Mouse (Mus musculus) cerebellum, adult 2 months (tissue): ENCODE measurements around the gene Gmppa.

Source experiments
- CTCF ChIP-seq: fragments of 200-500 bp; IDR thresholded peaks from 2 replicates; pipeline ENCODE4 v1.5.1; 2011; ENCODE audit warnings: low read depth, mild to moderate bottlenecking, control low read depth, low read length, moderate library complexity, borderline replicate concordance; ENCODE audit not compliant: insufficient read depth
- POLR2A ChIP-seq: fragments of 200-500 bp; IDR thresholded peaks from 2 replicates; pipeline ENCODE4 v1.6.1; 2011; ENCODE audit warnings: low read length, control low read depth, borderline replicate concordance; ENCODE audit not compliant: insufficient read depth

DNA sequence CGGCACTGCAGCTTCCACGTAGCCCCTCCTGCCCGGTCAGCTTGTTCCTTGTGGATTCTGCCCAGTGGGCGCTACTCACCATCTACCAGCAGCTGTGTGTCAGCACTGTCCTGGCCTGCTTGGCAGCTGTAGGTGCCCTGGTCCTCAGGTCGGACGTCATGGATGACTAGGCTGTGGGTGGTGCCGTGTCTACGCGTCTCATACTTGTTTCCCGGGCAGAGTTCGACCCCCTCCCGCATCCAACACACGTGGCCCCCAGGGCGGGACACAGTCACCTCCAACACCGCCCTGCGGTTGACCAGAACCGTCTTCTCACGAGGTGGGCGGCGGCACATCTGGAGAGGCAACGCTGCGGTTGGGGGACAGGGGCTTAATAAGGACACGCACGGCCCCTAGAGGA, 50.8 kb downstream of the Gmppa start:
- no peak for TF ChIP-seq CTCF
- no peak for TF ChIP-seq POLR2A
